Mouse (Mus musculus) embryonic facial prominence, embryonic 14.5 days (tissue): ENCODE measurements around the gene Rab4a. TPM values are rescaled to one million over a fixed set of nuclear protein-coding genes. Genes with fewer than 3 reads are reported as not detected.
A peak's percentile ranks its signal among the peaks of the same experiment; 100 is the strongest.

ENCODE experiments used
- ATAC-seq: fragments of 200-750 bp; cut with Nextera tagmentation; 2 replicates; pipeline ENCODE4 v1.8.0; 2017; ENCODE audit warnings: low read depth, moderate number of reproducible peaks, moderate TSS enrichment
- DNase-seq: peaks from one replicate; pipeline ENCODE4 v3.0.0-alpha.2; 2015; ENCODE audit warnings: low spot score
- H3K27ac ChIP-seq: fragments of 300-500 bp; sonication (generic); replicated peaks from 2 replicates; pipeline ENCODE4 v1.5.1; 2014; ENCODE audit warnings: low read depth, mild to moderate bottlenecking, low read length, moderate library complexity
- H3K27me3 ChIP-seq: fragments of 300-500 bp; sonication (generic); replicated peaks from 2 replicates; pipeline ENCODE4 v1.6.1; 2014; ENCODE audit warnings: low read length; ENCODE audit not compliant: control insufficient read depth, insufficient read depth
- H3K36me3 ChIP-seq: fragments of 300-500 bp; sonication (generic); 2 replicates; pipeline ENCODE4 v1.6.1; 2014; ENCODE audit warnings: low read length, mixed read lengths; ENCODE audit not compliant: control insufficient read depth, insufficient read depth
- H3K4me1 ChIP-seq: fragments of 300-500 bp; sonication (generic); 2 replicates; pipeline ENCODE4 v1.6.1; 2014; ENCODE audit warnings: antibody characterized with exemption, low read length; ENCODE audit not compliant: control insufficient read depth, insufficient read depth
- H3K4me2 ChIP-seq: fragments of 300-500 bp; sonication (generic); 2 replicates; pipeline ENCODE4 v1.6.1; 2014; ENCODE audit warnings: low read depth, mild to moderate bottlenecking, low read length, moderate library complexity, mixed read lengths
- H3K4me3 ChIP-seq: fragments of 300-500 bp; sonication (generic); 2 replicates; pipeline ENCODE4 v1.5.1; 2014; ENCODE audit warnings: low read depth, mild to moderate bottlenecking, low read length
- H3K9ac ChIP-seq: fragments of 300-500 bp; sonication (generic); 2 replicates; pipeline ENCODE4 v1.6.1; 2014; ENCODE audit warnings: low read depth, mild to moderate bottlenecking, low read length, moderate library complexity, mixed read lengths
- H3K9me3 ChIP-seq: fragments of 300-500 bp; sonication (generic); 2 replicates; pipeline ENCODE4 v1.6.1; 2016; ENCODE audit warnings: low read length; ENCODE audit not compliant: control insufficient read depth
- WGBS: fragments of 180-500 bp; shearing (Covaris S2); extraction: QIAGEN DNeasy Blood & Tissue Kit; methylation state at CpG from one replicate; pipeline ENCODE4 v1.1.7; 2014; 5-methylcytosine and 5-hydroxymethylcytosine counted together
- polyA plus RNA-seq: library from polyadenylated mRNA; unstranded; fragments of >200 nt; fragmentation: Nextera tagmentation; extraction: Ambion mirVana; gene quantifications from 2 replicates; pipeline ENCODE4 v1.2.1, GENCODE M21; 2014

Gene Rab4a
- polyA plus RNA-seq, 1 experiment from 2014 or later, result 46.6 TPM

DNA sequence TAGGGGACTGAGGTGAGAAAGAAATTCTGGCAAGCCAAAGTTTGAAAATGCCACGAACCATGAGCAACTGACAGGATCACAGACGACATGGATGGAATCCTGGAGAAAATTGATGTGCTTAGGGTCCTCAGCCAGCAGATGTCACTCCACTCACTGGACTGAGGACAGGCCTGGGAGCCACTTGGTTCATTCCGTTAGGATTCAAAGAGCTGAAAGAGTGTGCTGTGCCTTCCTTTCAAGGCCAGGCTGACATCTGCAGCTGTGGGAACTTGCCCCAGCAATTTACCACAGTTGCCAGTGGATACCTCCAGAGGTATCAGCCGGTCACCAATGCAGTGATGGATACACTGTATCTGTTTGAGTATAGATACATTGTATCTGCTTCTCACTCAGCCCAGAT, 41.1 kb upstream of the Rab4a start:
- H3K4me2 ChIP-seq, result no peak overlapping the region
- H3K36me3 ChIP-seq, result no peaks in the 10 kb centered on the region
- H3K4me1 ChIP-seq, result peaks cover 27% of the 10 kb centered on the region
- no peak overlapping the region for H3K4me3 ChIP-seq
- no peak for ATAC-seq
- H3K27ac ChIP-seq, result no peak overlapping the region
- H3K9me3 ChIP-seq, result no peaks in the 10 kb centered on the region
- H3K27me3 ChIP-seq, result no peaks in the 10 kb centered on the region
- H3K9ac ChIP-seq, result no peak overlapping the region
- no peak for DNase-seq
- WGBS, result 30% methylated on average over 4 of the region's 4 CpGs

GRCm38 (mm10) chr8:123766516-123766915, 39.3 kb upstream of the Rab4a start:
- Histone ChIP-seq H3K4me2 (no peak overlapping the region), H3K9me3 (no peaks in the 10 kb centered on the region), H3K27ac (no peak overlapping the region), H3K36me3 (no peaks in the 10 kb centered on the region), H3K9ac (no peak overlapping the region), H3K4me3 (no peak overlapping the region), H3K27me3 (no peaks in the 10 kb centered on the region), H3K4me1 (peaks cover 22% of the 10 kb centered on the region)
- WGBS, result 89% methylated on average over 4 of the region's 4 CpGs
- ATAC-seq, result no peak
- DNase-seq, result no peak

- no peak for ATAC-seq
- Histone ChIP-seq H3K4me2 (no peak overlapping the region), H3K4me3 (no peak overlapping the region), H3K36me3 (no peaks in the 10 kb centered on the region), H3K9me3 (no peaks in the 10 kb centered on the region), H3K9ac (no peak overlapping the region), H3K27me3 (no peaks in the 10 kb centered on the region), H3K4me1 (peaks cover 14% of the 10 kb centered on the region), H3K27ac (no peak overlapping the region)
- DNase-seq, result no peak
- WGBS, result 64% methylated on average over 8 of the region's 8 CpGs
These were observed 37.9 kb upstream of the Rab4a start for GRCm38 (mm10) chr8:123767874-123768273.

- Histone ChIP-seq H3K9me3 (no peaks in the 10 kb centered on the region), H3K4me1 (peaks cover 8% of the 10 kb centered on the region; the same call in 1 of the 2 replicates), H3K4me3 (no peak overlapping the region), H3K9ac (no peak overlapping the region), H3K36me3 (no peaks in the 10 kb centered on the region), H3K27ac (no peak overlapping the region), H3K4me2 (no peak overlapping the region), H3K27me3 (no peaks in the 10 kb centered on the region)
- WGBS, result 67% methylated on average over 16 of the region's 16 CpGs
- ATAC-seq (peak; percentile 27; the same call in 1 of the 2 replicates), DNase-seq (peak; percentile 65)
These were observed 37.1 kb upstream of the Rab4a start for GRCm38 (mm10) chr8:123768492-123769356.

DNA sequence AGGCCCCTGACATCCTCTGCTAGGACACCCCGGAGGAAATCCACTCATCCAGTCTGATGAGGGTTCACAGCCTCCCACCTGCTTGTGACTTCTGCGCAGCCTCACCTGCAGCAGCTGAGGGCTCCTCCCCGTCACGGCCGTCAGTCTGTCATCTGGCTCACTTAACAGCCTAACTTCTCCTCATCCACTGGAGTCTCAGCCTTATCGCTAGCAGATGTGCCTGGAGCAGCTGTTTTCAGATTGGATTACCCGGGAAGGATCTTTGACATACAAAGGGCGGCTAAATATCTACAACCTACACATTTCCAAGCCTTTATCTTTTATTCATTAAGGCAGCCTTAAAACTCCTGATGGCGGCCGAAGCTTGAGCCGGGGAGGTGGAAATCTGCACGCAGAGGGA, 32.3 kb upstream of the Rab4a start:
- H3K9ac ChIP-seq, result no peak overlapping the region; the same call in 1 of the 2 replicates
- H3K4me1 ChIP-seq, result no peaks in the 10 kb centered on the region; the same call in 1 of the 2 replicates
- no peaks in the 10 kb centered on the region for H3K27me3 ChIP-seq
- no peak overlapping the region for H3K4me3 ChIP-seq
- whole genome bisulfite sequencing, result 34% methylated on average over 12 of the region's 12 CpGs
- ATAC-seq, result peak; percentile 9; the same call in 1 of the 2 replicates
- no peaks in the 10 kb centered on the region for H3K9me3 ChIP-seq
- no peaks in the 10 kb centered on the region for H3K36me3 ChIP-seq
- H3K4me2 ChIP-seq, result no peak overlapping the region
- no peak for DNase-seq
- H3K27ac ChIP-seq, result no peak overlapping the region

GRCm38 (mm10) chr8:123774491-123774890, 31.3 kb upstream of the Rab4a start:
- H3K4me3 ChIP-seq, result no peak overlapping the region
- H3K4me1 ChIP-seq, result no peaks in the 10 kb centered on the region; the same call in 1 of the 2 replicates
- ATAC-seq, result no peak
- no peak overlapping the region for H3K9ac ChIP-seq
- no peak overlapping the region for H3K4me2 ChIP-seq
- no peaks in the 10 kb centered on the region for H3K27me3 ChIP-seq
- H3K36me3 ChIP-seq, result no peaks in the 10 kb centered on the region
- H3K9me3 ChIP-seq, result no peaks in the 10 kb centered on the region
- DNase-seq, result no peak
- no peak overlapping the region for H3K27ac ChIP-seq
- WGBS, result 95% methylated on average over 1 of the region's 1 CpGs

- Histone ChIP-seq H3K4me3 (no peak overlapping the region), H3K27ac (no peak overlapping the region), H3K9me3 (no peaks in the 10 kb centered on the region), H3K4me2 (no peak overlapping the region), H3K4me1 (no peaks in the 10 kb centered on the region; the same call in 1 of the 2 replicates), H3K36me3 (no peaks in the 10 kb centered on the region), H3K9ac (no peak overlapping the region), H3K27me3 (no peaks in the 10 kb centered on the region)
- ATAC-seq (no peak), DNase-seq (no peak)
- 57% methylated on average over 7 of the region's 7 CpGs for WGBS
These were observed 28.5 kb upstream of the Rab4a start for GRCm38 (mm10) chr8:123777319-123777718.

GRCm38 (mm10) chr8:123780471-123780870, 25.3 kb upstream of the Rab4a start:
- 23% methylated on average over 3 of the region's 3 CpGs for WGBS
- Histone ChIP-seq H3K4me2 (no peak overlapping the region), H3K9me3 (no peaks in the 10 kb centered on the region), H3K4me1 (no peaks in the 10 kb centered on the region), H3K9ac (no peak overlapping the region), H3K27me3 (no peaks in the 10 kb centered on the region), H3K4me3 (no peak overlapping the region), H3K27ac (no peak overlapping the region), H3K36me3 (no peaks in the 10 kb centered on the region)
- DNase-seq (no peak), ATAC-seq (no peak)

- Histone ChIP-seq H3K9ac (no peak overlapping the region), H3K36me3 (no peaks in the 10 kb centered on the region), H3K4me3 (no peak overlapping the region), H3K27me3 (no peaks in the 10 kb centered on the region), H3K4me2 (no peak overlapping the region), H3K9me3 (no peaks in the 10 kb centered on the region), H3K4me1 (no peaks in the 10 kb centered on the region), H3K27ac (no peak overlapping the region)
- DNase-seq (no peak), ATAC-seq (no peak)
- 63% methylated on average over 8 of the region's 8 CpGs for WGBS
These were observed 24.5 kb upstream of the Rab4a start for GRCm38 (mm10) chr8:123781256-123781655.
